Mouse (Mus musculus) megakaryocyte-erythroid progenitor cell, adult 5-6 weeks (primary cell): ENCODE measurements at regions not wholly inside any gene's neighbourhood (a gene's known extent, or its start where the extent isn't known, plus 50 kb on each side); places are given as distances from the start of the nearest gene placed in this dataset.

Experiments used
- ATAC-seq: replicated peaks from 2 replicates; pipeline ENCODE4 v1.8.0; 2016; ENCODE audit warnings: mild to moderate bottlenecking, inconsistent platforms; ENCODE audit not compliant: severe bottlenecking, poor library complexity, low FRiP score, low TSS enrichment

GRCm38 (mm10) chr16:24219691-24220090, 173.6 kb upstream of the Lpp start:
- no peak for ATAC-seq

- no peak for ATAC-seq
These were observed 174.5 kb upstream of the Lpp start for GRCm38 (mm10) chr16:24218850-24219185.

DNA sequence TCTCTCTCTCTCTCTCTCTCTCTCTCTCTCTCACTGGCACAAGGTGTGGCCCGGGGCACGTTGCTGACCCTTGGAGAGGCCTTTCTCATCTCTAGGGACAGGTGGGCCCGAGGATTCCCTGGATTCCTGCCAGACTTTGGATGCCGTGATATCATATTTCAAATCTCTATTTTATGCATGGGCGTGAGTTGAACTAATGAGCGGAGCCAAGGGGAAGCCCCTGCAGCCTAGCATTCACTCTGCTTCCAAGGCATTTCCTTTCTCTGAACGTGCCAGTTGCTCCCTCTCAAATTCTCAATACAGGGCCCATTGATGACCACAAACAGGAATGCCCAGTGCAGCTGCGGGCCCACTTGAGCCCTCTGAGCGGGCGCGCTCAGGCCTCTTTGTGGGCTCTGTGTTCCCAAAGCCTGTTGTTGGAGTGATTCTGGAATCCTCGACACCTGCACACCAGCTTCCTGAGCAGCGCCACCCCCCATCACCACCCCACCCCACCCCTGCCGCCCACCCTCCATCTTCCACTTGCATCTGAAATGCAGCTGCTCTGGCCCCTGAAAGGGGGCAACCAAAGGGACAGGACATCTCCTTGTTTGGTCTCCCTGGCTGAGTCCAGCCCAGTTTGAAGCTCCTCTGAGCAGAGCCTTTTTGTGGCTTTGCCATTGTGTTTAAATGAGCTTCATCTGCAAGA, 175.0 kb upstream of the Lpp start:
- no peak for ATAC-seq

- ATAC-seq: no peak
These were observed 176.5 kb upstream of the Lpp start for GRCm38 (mm10) chr16:24216828-24217227.

GRCm38 (mm10) chr16:24215353-24215752, 178.0 kb upstream of the Lpp start:
- ATAC-seq: no peak

- no peak for ATAC-seq
These were observed 179.7 kb upstream of the Lpp start for GRCm38 (mm10) chr16:24213577-24213976.

DNA sequence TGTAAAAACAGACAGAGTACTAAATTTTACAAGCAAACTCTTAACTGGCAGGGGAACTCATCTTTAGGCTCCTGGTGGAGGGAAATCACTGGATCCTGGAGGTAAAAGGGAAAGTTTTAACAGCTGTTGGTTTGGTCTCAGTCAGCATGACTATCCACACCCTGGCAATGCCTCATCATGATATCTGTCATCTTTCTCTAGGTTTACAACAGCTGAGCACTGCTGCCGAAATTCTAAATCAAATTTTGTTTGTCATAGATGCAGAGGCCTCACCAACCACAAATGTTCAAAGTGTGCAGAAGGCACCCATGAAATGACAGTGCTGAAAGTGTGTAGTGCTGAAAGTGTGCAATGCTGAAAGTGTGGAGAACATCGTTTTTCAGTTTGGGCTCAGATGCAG, 180.6 kb upstream of the Lpp start:
- ATAC-seq: no peak

- ATAC-seq: no peak
These were observed 181.7 kb upstream of the Lpp start for GRCm38 (mm10) chr16:24211588-24211987.

DNA sequence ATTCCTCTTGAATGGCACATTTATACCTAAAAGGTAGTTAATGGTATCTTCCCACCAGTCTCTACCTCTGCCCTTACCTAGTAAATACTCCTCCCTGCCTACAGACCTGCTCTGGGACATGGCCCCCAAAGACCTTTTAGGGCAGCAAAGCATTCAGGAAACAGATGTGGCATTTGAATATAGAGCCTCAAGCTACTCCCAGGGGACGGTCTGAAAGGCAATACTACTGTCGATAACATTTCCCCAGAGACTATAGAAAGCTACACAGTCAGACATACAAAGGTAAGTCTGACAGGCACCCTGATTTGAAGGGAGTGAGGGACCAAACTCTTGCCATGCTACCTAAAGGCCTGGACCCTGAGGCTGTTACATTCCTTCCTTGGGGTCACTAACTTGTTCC, 184.4 kb upstream of the Lpp start:
- ATAC-seq: no peak

DNA sequence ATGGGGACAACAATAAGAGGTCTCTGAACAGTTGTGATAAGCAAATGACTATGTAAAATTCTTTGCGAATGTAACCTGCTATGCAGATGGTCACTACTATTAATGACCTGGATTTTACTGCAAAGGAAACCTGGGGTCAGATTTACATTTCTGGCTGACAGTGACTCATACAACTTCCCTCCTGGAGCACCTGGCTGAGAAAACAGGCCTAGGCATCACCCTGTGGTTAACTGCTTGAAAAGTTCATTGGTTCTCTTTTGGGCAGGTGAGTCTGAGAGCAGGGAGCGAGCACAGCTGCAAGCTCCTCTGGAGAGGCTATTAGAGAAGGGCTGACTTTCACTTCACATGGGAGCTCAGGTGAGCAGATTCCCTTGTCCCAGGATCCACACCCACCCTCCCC, 185.2 kb upstream of the Lpp start:
- no peak for ATAC-seq

GRCm38 (mm10) chr16:24207056-24207455, 186.3 kb upstream of the Lpp start:
- no peak for ATAC-seq

- ATAC-seq: no peak
These were observed 186.8 kb upstream of the Lpp start for GRCm38 (mm10) chr16:24206461-24206861.

GRCm38 (mm10) chr16:24205594-24205993, 187.7 kb upstream of the Lpp start:
- no peak for ATAC-seq

DNA sequence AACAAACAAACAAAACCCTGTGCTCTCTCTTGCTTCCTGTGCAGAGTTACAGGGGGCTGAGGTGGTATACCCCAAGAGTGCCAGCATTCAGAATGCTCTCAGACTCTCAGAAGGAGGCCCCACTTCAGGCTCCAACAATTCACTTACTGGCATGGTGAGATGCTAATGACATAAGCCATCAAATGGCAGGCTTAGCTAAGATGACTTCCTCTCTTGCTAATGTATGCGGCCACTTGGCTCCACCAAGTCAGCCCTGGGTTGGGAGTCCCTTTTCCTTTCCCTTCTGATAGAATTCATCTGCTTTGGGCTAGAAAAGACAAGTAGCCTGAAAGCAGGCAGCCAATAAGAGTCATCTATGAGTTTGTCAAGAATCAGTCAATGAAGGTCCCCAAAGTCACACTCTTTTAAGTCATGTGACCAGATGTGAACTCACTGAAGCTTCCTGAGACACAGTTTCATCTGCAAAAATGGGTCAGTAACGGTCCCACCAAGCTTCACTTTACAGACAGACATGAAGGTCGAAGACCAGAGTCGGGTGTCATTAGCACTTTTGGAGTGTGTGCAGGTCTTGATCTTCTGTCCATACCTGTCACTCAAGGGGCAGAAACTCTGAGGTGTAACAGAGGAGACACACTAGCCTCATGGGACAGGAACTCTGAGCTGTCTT, 189.1 kb upstream of the Lpp start:
- ATAC-seq: no peak

- no peak for ATAC-seq
These were observed 190.7 kb upstream of the Lpp start for GRCm38 (mm10) chr16:24202653-24203052.

GRCm38 (mm10) chr16:24201455-24201854, 191.9 kb upstream of the Lpp start:
- no peak for ATAC-seq

GRCm38 (mm10) chr16:24200200-24200599, 193.1 kb upstream of the Lpp start:
- no peak for ATAC-seq

GRCm38 (mm10) chr16:24199408-24200167, 193.7 kb upstream of the Lpp start:
- ATAC-seq: no peak

DNA sequence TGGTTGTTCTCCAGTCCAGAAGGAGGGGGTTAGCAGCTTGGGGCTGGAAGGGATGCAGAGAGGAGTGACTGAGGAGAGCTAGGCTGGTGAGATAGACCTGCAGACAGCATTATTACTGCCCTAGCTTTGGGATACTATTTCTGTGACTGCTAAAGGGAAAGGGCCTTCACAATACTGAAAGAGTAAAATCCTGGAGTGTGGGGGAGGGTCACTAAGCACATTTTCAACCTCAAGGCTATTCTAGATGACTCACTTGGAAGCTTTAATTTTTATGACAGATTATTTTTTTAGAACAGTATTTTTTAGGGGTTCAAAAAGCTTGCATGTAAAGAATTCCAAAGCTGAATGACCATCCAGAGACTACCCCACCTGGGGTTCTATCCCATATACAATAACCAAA, 195.0 kb upstream of the Lpp start:
- no peak for ATAC-seq

- ATAC-seq: no peak
These were observed 195.7 kb upstream of the Lpp start for GRCm38 (mm10) chr16:24197618-24198017.

DNA sequence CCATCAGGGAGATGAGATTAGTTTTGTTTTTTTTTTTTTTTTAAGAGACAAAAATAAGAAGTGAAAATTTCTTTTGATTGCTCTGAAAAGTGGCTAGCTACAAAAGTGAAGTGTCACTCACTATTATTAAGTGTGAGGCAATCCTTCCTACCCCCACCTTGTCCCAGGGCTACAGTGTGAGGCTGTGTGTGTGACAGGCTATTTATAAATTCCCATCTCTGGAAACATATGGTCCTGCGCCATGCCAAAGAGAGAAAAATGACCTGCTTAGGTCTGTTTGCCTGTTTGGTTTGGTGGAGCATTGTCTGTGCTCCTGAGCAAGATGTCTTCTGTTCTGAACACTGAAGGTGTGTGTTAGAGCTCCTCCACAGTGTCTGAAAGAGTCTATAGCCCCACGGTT, 199.4 kb upstream of the Lpp start:
- ATAC-seq: no peak
